Mouse (Mus musculus) CD4-positive helper T cell, adult 2 months (primary cell): ENCODE measurements around the gene Incenp.
"Not testable (repeated sequence)": the region's sequence is repeated elsewhere in the genome, so short reads cannot be mapped to it uniquely, and the experiment has no call there.

Experiments
- DNase-seq: peaks from one replicate; pipeline ENCODE4 v3.0.0-alpha.2; 2012; ENCODE audit warnings: low read depth, missing footprints, low spot score

Gene Incenp

DNA sequence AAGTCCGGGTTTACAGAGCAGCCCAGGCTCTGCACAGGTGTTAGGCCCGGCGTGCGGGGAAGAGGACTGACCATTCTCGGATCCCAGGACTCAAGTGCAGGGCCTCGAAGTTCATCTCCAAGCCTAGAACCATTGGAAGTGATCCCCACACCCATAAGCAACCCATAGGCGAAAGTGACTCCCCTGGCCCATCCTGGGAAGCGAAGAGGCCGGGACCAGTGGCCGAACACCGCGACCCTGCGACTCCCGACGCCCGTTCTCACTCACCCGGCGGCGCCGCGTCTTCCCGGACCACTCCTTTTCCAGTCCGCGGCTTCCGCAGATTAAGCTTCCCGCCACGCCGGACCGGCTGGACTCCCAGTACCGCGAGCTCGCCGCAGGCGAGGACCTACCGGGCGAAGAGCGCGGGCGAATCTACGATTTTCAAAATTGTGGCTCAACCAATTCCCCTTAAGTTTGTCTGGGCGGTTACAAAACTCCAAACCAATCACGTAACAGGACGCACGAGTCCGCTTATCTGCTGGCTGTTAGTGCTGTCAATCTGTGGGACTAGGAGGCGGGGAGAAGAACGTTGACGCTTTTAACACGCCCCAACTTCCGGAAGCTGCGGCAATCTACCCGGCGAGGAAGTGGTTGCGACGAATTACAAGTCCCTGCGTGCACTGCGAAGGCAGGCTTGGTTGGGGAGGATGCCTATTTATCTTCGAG lies at the start of gene Incenp:
TSS of gene Incenp (minus strand) at position 480 of the 708 bp plus-strand sequence.
- DNase-seq = peak; percentile 99

DNA sequence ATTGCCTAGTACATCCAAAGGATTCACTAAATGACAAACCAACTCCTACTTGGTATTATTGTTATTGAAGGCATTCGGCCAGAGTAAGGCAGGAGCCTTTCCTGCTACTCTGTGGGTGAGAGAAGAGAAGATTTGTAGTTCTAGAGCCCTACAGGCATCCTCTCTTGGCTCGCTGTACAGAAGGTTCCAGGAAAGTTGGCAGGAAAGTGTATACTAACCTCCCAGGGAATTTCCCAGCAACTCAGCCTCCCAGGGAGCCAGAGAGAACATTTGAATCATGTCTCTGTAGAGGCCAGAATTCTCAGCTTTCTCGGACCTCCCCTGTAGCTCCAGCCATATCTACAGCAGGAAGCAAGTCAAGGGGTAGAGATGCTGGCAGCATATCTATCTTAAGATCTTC lies 47.6 kb upstream of the Incenp start:
- DNase-seq = no peak

DNA sequence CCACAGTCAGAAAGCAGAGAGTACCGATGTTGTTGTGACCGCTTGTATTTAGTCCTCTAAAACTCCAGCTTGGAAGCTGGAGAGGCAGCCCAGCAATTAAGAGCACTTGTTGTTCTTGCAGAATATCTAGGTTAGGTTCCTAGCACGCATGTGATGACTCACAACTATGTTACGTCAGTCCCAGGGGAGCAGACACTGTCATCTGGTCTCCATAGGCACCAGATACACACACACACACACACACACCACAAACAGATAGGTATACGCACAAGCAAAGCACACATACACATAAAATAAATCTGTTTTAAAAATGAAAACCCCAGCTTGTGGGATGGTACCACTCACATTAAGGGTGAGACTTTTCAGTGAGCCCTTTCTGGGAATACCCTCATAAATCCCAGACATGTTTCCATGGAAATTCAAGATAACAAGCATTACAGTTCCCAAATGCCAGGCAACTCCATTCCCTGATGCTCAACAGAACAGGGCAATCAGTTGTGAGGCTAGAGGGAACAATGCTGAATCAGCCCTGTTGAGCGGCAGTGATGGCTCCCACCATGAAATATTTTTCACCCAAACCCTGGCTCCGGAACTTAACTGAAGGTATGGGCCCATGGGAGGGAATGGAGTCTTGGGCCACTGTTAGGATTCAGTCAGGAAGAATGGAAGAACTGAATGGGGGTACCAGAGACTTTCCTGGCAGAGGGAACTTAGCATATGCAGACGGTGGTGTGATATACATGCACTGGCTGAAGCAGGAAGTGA lies 46.6 kb upstream of the Incenp start:
- DNase-seq = no peak

DNA sequence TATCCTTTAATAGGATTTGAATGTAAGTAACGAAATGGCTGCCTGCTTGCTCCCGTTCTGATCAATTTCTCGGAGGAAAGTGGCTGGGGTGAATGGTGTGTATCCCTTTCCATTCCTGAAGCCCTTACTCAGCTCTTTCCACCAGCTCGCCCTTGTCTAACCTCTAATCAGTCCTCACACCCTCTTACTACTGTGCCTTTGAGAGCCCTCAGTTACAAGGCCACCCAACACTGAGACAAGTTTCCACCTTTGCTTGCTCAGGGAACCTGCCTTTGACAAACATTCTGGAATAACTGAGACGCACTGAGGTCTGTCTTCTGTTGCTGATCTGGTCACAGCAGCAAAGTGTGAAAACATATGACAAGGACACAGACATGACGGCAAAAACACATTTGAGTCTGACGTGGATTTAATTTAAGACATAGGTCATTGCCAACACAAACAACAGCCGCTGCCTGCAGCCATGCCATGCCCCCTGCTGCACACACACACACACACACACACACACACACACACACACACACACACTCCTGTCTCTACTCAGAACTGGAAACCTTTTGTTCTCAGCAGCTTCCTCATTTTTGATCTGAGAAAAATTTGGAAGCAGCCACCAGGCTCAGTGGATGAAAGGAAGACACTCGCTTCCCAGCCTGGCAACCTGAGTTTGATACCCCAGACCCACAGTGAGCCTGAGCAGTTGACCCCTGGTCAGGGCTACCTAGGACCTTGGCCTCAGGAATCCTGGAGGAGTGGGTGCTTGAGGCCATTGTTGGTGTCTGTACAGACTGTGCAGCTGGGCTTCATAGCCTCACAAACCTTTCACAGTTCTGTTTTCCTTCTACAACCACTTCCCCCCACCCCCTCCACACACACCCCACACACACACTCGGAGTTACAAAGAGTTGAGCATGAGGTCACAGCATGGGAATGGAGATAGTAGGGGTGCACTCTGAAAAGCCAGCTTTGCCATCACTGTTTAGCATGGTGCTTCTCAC lies 43.5 kb upstream of the Incenp start:
- no peak for DNase-seq

DNA sequence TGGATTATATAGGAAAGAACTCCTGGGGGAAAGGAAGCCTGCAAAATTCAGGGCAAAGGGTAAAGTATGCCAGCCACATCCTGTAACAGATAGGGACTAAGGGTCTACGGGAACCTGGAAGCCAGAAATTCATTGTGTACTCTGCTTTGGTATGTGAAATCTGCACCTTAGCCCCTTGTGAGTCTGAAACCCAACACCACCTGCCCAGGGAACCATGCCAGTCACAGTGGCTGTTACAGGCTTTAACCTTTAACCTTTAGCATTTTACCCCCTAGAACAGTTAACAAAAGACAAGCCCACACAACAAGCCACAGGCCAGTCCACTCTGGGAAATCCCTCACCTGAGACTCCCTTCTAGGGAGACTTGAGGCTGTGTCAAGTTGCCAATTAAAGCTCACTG lies 42.5 kb upstream of the Incenp start:
- DNase-seq = no peak

DNA sequence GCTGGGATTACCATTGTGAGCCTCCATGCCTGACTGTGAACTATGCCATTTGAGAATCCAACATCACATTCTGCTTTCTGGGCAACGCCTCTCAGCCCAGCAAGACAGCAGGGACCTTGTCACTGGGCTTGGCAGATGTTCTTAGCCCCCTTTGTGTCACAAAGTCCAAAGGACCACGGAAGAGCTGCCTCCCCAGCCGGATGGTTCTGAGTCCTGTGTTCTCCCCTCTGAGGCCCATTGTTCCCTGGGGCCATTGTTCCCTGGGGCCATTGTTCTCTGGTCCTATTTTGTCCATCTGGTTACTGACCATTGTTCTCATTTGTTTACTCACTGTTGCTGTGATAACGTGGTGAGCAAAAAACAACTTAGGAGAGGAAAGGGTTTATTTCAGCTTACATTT lies 41.6 kb upstream of the Incenp start:
- DNase-seq = no peak

DNA sequence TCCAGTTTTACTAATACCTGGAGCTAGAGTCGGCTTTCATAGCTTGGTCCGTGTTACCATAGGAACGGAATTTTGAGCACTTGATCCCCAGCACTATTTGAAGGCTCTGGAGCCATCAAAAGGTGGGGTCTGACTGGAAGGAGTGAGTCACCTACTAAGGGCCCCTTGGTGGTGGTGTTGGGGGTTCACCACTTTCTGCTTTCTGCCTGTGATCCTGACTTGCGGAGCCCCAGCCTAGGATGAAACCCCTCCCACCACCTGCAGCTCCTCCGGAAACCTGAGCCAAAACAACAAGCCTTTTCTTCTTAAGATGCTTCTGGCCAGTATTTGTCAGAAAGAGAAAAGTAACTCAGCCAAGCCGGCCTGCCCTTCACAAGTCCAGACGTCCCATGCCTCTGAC lies 40.5 kb upstream of the Incenp start:
- DNase-seq = peak; percentile 16

DNA sequence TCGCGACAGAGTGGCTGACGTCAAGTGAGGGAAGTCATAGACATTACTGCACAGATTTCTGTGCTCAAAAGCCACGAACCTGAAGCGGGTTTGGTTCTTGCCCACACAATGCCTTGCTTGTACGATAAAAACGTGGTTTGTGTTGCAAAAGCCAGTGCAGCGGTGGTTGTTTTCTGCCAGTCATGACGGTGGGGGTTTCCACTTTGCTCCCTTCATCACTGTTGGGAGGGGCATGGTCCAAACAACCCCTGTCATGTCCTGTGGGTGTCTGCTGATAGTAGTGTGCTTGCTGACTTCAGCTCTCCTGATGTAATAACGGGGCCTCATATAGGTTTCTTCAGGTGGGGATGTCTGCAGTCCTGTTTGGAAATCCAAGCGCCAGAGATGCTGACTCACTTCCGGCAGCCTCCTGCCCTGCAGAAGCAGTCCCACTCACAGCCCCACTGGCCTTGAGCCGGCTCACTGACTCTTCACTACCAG lies 39.5 kb upstream of the Incenp start:
- peak; percentile 84 for DNase-seq

DNA sequence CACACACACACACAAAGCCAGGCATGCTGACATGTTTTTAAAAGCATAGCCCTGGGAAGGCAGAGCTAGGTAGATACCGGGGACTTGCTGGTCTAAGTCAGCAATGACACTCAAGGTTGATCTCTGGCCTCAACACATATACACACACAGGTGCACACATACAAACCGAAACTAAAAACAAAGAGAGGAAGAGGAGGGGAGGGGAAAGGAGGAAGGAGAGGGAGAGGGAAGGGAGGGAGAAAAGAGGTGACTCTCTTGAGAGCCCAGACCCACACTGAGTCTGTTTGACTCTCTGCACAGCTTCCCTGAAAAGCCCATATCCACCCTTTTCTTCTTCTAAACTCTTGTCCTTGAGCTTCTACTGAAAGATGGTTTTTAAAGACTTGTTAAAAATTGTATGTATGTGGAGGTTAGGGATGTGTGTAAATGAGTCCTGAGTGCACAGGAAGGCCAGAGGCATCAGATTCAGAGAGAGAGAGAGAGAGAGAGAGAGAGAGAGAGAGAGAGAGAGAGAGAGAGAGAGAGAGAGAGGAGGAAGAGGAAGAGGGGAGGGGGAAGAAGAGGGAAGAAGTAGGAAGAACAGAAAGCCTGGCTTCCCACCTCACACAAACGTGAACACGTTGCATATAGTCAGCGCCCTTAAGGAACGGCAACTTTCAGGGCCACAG lies 38.9 kb upstream of the Incenp start:
- DNase-seq = peak; percentile 58

DNA sequence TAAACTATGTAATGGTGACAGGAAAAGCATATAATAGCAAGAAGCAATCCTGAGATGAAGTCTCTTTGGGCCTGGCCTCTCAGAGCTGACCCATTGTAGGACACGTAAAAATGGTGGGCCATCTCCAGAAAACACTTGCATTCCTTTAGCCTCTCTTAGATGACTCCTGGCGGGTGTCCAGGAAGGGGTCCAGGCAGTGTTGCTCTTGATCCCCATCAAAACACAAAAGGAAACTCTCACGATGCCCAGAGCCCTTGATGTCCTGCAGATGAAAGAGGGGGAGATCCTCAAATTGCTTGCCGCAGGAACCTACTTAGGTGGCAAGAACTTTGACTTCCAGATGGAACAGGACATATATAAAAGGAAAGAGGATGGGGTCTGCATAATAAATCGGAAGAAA lies 38.1 kb upstream of the Incenp start:
- DNase-seq = no peak

DNA sequence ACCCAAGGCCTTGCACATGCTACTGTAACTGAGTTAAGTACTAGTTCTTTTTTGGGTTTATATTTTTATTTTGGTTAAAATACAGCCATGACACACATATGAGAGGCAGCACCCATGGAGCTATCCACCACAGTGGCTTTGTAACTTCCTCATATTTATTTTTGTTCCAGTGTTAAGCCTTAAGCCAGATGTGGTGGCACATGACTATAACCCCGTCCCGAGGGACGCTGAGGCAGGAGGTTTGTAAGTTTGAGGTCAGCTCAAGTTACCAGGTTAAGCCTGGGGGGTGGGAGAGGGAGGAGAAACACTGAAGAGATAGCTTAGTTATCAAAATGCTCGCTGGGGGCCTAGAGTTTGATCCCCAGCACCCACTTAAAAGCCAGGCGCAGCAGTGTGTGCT lies 37.2 kb upstream of the Incenp start:
- DNase-seq = no peak

DNA sequence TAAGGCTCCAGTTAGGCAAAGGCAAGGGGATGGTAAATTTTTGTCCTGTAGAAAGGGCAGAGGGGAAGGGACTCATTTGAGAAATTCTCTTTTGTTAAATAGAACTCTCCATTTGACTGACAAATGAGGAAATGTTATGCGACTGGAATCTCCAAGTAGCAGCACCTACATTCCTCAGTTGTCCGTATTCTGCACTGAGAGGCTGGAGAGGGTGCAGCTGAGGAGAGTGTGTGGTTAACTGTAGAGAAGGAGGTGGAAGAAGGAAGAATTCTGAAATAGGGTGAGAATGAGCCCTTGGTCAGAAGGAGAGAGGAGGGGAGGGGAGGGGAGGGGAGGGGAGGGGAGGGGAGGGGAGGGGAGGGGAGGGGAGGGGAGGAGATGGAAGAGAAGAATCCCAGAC lies 34.6 kb upstream of the Incenp start:
- no peak for DNase-seq

DNA sequence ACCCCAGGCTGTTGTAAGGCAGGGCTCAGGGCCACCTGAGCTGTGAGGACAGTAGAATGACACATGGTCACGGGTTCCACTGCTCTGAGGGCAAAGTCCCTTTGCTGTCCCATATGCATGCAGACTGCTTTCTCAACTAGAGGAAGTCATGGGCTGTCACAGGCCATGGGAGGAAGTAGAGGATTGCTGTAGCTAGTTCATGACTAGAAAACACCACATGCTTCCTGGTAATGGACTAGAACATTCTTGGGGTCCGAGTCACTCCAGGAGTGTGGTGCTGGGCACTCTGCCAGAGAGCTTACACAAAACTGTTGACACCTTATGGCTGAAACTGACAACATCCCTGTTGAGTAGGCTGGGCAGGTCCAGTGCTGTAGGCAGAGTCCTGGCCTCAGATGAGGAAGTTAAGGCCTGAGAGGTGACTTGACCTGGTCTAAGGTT lies 31.8 kb upstream of the Incenp start:
- DNase-seq = not testable (repeated sequence)

DNA sequence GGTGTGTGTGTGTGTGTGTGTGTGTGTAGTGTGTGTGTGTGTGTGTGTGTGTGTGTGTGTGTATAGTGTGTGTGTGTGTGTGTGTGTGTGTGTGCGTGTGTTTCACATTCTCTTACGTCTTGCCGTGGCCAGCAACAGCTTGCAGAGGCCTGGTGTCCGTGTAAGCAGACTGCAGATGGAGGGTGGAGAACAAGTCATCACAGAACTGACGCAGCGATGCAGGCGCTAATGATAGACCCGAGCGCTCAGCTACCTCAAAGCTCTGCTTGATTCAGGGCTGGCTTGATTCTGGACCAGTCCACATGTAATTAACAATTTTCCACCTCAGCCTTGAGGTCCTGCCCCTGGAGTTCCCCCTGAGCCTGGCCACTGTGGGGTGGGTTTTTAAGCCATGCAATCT lies 28.7 kb upstream of the Incenp start:
- no peak for DNase-seq

DNA sequence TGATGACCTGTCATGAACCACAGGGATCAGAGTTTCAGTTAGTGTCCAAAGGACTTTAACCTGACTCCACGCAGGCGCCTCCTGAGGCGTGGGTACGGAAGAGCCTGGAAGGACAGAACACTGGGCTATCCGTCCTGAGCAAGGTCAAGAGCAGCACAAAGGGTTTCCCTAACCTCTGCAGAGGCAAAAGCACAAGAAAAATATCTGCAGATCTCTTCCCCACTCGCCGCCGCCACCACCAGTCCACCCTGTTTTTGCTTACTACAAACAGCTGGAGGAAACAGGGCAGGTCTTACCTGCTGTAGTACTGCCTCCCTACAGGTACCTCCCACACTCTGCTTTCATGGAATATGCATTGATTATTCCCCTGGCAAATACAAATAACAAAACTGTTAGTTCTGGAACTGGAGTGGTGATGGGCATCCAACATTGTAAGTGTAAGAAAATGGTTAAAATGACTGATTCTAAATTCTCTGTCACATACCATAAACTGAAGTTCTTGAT lies 25.5 kb upstream of the Incenp start:
- DNase-seq = no peak

DNA sequence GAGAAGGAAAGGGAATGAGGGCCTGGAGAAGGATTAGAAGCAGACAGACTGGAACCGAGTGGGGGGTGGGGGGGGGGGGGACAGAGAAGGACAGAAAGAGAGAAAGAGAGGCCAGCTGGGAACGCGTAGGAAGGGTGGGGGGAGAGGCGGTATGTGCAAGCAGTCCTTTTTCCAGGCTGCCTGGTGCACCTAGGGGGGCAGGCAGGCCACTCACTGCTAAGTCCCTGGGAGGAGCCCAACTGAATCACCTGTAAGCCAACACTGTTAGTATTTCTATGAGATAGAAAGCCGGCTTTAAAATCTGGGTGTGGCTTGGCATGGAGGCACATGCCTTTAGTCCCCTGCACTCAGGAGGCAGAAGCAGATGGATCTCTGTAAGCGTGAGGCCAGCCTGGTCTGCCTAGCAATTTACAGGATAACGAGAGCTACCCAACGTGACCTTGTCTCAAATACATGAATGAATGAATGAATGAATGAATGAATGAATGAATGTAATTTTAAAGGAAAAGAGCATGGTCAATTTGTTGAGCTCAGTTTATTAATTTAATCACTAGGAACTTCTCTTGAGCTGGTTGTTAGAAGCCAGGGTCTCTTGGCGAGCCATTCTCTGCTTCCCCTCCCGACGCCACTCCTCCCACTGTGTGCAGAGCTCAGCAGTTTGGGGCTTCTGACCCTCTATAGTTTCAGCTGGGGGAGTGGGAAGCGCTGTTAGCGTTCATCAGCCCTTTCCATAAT lies 24.9 kb upstream of the Incenp start:
- DNase-seq = no peak

DNA sequence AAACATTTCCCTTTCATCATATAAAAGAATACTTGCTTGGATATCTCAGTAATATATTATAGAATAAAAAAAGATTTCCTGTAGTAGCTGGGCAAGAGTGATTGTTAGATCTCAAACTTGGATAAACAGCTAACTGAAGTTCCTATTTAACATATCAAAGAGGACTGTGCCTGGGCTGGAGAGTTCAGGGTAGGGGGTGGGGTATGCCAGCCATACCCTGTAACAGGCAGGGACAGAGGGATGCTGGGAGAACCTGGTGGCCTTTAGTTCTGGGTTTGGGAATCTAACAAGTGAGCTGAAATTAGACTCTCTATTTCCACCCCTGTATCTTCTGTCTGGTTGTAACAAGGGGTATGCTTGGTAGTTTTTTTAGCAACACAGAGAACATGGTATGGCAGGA lies 23.7 kb upstream of the Incenp start:
- no peak for DNase-seq

DNA sequence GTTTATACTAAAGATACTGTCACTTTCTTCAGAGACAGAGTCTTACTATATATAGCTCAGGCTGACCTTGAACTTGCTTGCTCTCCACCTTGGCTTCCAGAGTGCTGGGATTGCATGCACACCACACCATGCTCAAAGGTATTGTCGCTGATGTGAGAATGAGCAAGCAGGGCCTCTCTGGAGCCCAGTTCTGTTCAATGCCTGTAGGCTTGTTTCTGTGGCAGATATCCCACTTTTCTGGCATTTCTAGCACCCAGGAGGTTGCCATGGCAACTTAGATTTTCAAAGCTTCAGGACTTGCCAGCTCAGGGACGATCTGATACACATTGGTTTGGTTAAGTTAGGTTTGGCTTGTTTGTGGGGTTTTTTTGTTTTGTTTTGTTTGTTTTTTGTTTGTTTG lies 22.9 kb upstream of the Incenp start:
- no peak for DNase-seq

DNA sequence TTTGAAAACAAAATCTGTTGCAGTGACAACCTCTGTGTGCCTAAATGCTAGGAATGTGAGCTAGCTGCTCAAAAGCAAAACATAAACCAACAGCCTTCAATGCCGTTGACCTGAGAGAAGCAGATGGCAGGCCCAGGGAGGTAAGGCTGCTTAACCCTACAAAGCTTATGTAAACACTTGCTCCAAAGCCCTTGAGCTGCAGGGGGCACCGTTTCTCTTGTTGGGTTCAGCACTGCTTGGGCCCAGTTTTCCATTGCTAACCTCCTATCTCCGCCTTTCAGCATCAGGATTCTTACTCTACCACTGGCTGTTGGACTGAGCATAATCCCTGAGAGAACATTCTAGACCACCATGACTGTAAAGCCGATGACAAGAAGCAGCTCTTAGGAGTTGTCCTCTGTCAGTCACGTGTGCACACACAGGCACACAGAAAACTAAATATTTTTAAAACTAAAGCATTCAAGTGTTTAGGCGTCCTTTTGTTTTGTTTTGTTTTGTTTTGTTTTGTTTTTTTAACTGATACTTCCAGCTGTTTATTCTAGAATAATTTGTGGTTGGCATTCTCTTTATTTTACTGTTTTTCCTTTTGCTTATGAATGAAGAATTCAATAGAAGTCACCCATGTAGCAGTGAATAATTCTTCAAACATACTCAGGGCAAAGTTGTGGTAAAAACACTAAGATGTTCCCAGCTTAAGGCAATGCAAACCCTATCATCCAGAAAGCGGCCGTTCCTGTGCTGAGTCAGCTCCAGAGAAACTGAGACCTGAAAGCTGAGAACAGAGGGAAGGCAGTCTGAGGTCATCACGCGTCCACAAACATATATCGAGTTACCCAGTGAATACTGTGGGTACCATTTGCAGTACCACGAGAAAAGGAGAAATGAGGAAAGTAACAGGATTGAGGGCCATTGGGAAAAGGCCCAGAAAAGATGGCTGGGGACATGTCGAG lies 21.8 kb upstream of the Incenp start:
- no peak for DNase-seq
